Mouse (Mus musculus): ENCODE measurements around the gene Ndufa11.

DNA sequence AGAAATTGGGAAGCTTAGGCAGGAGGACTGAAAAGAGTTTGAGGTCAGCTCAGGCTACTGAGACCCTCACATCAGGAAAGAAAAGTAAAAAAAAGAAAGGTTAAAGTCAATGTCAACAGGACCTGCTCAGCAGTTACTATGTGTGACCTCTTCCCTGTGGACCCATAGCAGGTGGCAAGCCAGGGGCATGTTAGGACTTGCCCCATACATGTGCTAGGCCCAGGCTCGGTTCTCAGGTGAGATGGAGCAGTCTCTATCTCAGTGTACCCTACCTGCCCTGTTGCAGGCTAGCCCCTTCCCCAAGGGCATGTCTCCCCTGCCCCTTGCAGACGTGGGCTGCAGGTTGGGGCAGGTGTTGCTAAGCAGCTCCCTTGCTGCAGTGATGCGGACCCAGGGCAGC, 7.9 kb upstream of the Ndufa11 start:
- TF ChIP-seq CTCF (conservative IDR thresholded peaks at IDR 0.05; ENCODE audit: insufficient read depth, insufficient read length, low read depth, low read length) (no peak), POLR2A (IDR thresholded peaks at IDR 0.05; ENCODE audit: low read depth, low read length) (no peak)

Measured in kidney, adult 2 months (tissue).